Mouse (Mus musculus) kidney, embryonic 15.5 days (tissue): ENCODE data around the gene Ccdc114. TPM values are rescaled to one million over a fixed set of nuclear protein-coding genes. Genes with fewer than 3 reads are reported as not detected.
A peak's percentile ranks its signal among the peaks of the same experiment; 100 is the strongest.

Experiments
- ATAC-seq: fragments of 200-750 bp; cut with Nextera tagmentation; replicated peaks from 2 replicates; pipeline ENCODE4 v1.8.0; 2017; ENCODE audit warnings: moderate TSS enrichment; ENCODE audit not compliant: low FRiP score
- H3K27ac ChIP-seq: fragments of 300-500 bp; sonication (generic); 2 replicates; pipeline ENCODE4 v1.5.1; 2015; ENCODE audit warnings: mild to moderate bottlenecking, inconsistent platforms
- H3K27me3 ChIP-seq: fragments of 300-500 bp; sonication (generic); 2 replicates; pipeline ENCODE4 v1.6.1; 2015; ENCODE audit warnings: inconsistent platforms
- H3K36me3 ChIP-seq: fragments of 300-500 bp; sonication (generic); 2 replicates; pipeline ENCODE4 v1.6.1; 2015; ENCODE audit warnings: inconsistent platforms
- H3K4me1 ChIP-seq: fragments of 300-500 bp; sonication (generic); 2 replicates; pipeline ENCODE4 v1.6.1; 2015; ENCODE audit warnings: inconsistent platforms
- H3K4me2 ChIP-seq: fragments of 300-500 bp; sonication (generic); 2 replicates; pipeline ENCODE4 v1.6.1; 2015; ENCODE audit warnings: moderate library complexity, mild to moderate bottlenecking, inconsistent platforms
- H3K4me3 ChIP-seq: fragments of 300-500 bp; sonication (generic); replicated peaks from 2 replicates; pipeline ENCODE4 v1.5.1; 2015; ENCODE audit warnings: mild to moderate bottlenecking, inconsistent platforms
- H3K9ac ChIP-seq: fragments of 300-500 bp; sonication (generic); 2 replicates; pipeline ENCODE4 v1.6.1; 2015; ENCODE audit warnings: mild to moderate bottlenecking, inconsistent platforms
- H3K9me3 ChIP-seq: fragments of 300-500 bp; sonication (generic); replicated peaks from 2 replicates; pipeline ENCODE4 v1.6.1; 2016; ENCODE audit warnings: inconsistent platforms
- WGBS: fragments of 180-500 bp; shearing (Covaris S2); methylation state at CpG from one replicate; pipeline ENCODE4 v1.1.7; 2015; ENCODE audit warnings: mixed read lengths; 5-methylcytosine and 5-hydroxymethylcytosine counted together
- polyA plus RNA-seq: library from polyadenylated mRNA; unstranded; fragments of >200 nt; fragmentation: Nextera tagmentation; extraction: Ambion mirVana; gene quantifications from 2 replicates; pipeline ENCODE4 v1.2.1, GENCODE M21; 2015

Gene Ccdc114
- polyA plus RNA-seq, 1 experiment from 2014 or later: 12.2 TPM

DNA sequence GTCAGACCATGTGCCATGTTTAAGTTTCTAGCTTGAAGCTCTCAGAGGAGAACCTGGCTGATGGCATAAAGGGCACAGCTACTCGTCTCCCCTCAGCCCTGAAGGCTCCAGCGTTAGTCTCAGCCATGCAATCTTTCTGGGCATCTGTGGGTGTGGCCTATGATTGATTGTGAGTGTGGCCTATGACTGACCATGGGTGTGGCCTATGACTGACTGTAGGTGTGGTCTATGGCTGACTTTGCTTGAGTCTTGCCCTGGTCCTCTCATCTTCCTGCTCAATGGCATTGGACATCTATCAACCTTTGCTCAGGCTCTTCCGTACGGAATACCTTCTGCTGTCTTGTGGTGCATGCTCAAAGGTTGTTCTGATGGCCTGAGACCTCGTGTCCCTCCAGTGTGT lies 22.3 kb upstream of the Ccdc114 start:
- Histone ChIP-seq H3K36me3 (no peaks in the 10 kb centered on the region), H3K9me3 (no peaks in the 10 kb centered on the region), H3K4me1 (peaks cover 15% of the 10 kb centered on the region), H3K27ac (no peak overlapping the region), H3K4me3 (no peak overlapping the region), H3K27me3 (no peaks in the 10 kb centered on the region), H3K9ac (no peak overlapping the region), H3K4me2 (no peak overlapping the region)
- 54% methylated on average over 5 of the region's 5 CpGs for WGBS
- no peak for ATAC-seq

DNA sequence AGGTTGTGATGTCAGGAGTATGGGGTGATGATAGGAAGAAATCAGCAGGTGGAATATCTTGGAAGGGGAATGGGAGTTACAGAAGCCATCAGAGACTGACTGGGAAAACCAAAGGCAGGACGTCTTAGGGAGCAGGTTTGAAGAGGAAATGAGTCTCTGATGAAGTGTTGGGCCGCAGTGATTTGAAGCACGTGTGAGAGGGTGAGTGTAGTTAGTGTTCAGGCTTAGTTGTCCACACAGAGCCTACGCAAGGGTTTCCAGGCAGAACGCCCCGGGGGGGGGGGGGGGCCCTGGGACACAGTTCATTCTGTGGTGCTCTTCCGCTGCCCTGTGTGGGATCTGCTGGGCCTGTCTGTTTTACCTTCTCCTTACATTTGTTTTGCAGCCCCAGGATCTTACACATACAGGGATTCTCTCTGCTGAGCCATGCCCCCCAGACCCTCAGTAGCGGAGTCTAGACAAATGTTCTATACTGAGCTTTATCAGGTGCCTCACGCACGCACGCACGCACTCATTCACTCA lies 21.3 kb upstream of the Ccdc114 start:
- Histone ChIP-seq H3K4me1 (peaks cover 10% of the 10 kb centered on the region), H3K9me3 (no peaks in the 10 kb centered on the region), H3K4me3 (no peak overlapping the region), H3K4me2 (no peak overlapping the region), H3K9ac (no peak overlapping the region), H3K36me3 (no peaks in the 10 kb centered on the region), H3K27ac (0 out of 2 replicates have a peak overlapping the region, but pooled peaks have one; percentile 22), H3K27me3 (no peaks in the 10 kb centered on the region)
- ATAC-seq: no peak
- WGBS: 76% methylated on average over 11 of the region's 12 CpGs

GRCm38 (mm10) chr7:45906622-45907021 lies 17.2 kb upstream of the Ccdc114 start:
- H3K4me2 ChIP-seq: no peak overlapping the region
- H3K4me1 ChIP-seq: 0 out of 2 replicates have a peak, but pooled peaks cover 1% of the 10 kb centered on the region
- no peaks in the 10 kb centered on the region for H3K27me3 ChIP-seq
- no peak overlapping the region for H3K9ac ChIP-seq
- peaks cover 17% of the 10 kb centered on the region for H3K36me3 ChIP-seq
- 87% methylated on average over 9 of the region's 9 CpGs for WGBS
- no peak overlapping the region for H3K4me3 ChIP-seq
- H3K9me3 ChIP-seq: no peaks in the 10 kb centered on the region
- ATAC-seq: no peak
- no peak overlapping the region for H3K27ac ChIP-seq

- Histone ChIP-seq H3K27me3 (no peaks in the 10 kb centered on the region), H3K4me3 (no peak overlapping the region), H3K4me1 (no peaks in the 10 kb centered on the region), H3K4me2 (no peak overlapping the region), H3K9ac (no peak overlapping the region), H3K36me3 (peaks cover 17% of the 10 kb centered on the region), H3K9me3 (no peaks in the 10 kb centered on the region), H3K27ac (no peak overlapping the region)
- ATAC-seq: no peak
Measured at GRCm38 (mm10) chr7:45908384-45908783, 15.5 kb upstream of the Ccdc114 start.

GRCm38 (mm10) chr7:45909145-45909544 lies 14.7 kb upstream of the Ccdc114 start:
- Histone ChIP-seq H3K9ac (no peak overlapping the region), H3K36me3 (peaks cover 17% of the 10 kb centered on the region), H3K4me2 (no peak overlapping the region), H3K4me1 (no peaks in the 10 kb centered on the region), H3K27me3 (no peaks in the 10 kb centered on the region), H3K4me3 (no peak overlapping the region), H3K9me3 (no peaks in the 10 kb centered on the region), H3K27ac (no peak overlapping the region)
- ATAC-seq: no peak
- 95% methylated on average over 16 of the region's 16 CpGs for WGBS

- Histone ChIP-seq H3K4me2 (no peak overlapping the region), H3K4me1 (peaks cover 40% of the 10 kb centered on the region), H3K9ac (no peak overlapping the region), H3K9me3 (no peaks in the 10 kb centered on the region), H3K36me3 (peaks cover 16% of the 10 kb centered on the region), H3K4me3 (no peak overlapping the region), H3K27me3 (no peaks in the 10 kb centered on the region), H3K27ac (no peak overlapping the region)
- no peak for ATAC-seq
- WGBS: 89% methylated on average over 6 of the region's 6 CpGs
Measured at GRCm38 (mm10) chr7:45914067-45914466, 9.8 kb upstream of the Ccdc114 start.

GRCm38 (mm10) chr7:45915011-45915410 lies 8.9 kb upstream of the Ccdc114 start:
- ATAC-seq: no peak
- WGBS: 87% methylated on average over 5 of the region's 5 CpGs
- Histone ChIP-seq H3K27me3 (no peaks in the 10 kb centered on the region), H3K4me2 (no peak overlapping the region), H3K9ac (no peak overlapping the region), H3K9me3 (no peaks in the 10 kb centered on the region), H3K4me3 (no peak overlapping the region), H3K27ac (no peak overlapping the region), H3K4me1 (peaks cover 50% of the 10 kb centered on the region), H3K36me3 (peaks cover 7% of the 10 kb centered on the region)

DNA sequence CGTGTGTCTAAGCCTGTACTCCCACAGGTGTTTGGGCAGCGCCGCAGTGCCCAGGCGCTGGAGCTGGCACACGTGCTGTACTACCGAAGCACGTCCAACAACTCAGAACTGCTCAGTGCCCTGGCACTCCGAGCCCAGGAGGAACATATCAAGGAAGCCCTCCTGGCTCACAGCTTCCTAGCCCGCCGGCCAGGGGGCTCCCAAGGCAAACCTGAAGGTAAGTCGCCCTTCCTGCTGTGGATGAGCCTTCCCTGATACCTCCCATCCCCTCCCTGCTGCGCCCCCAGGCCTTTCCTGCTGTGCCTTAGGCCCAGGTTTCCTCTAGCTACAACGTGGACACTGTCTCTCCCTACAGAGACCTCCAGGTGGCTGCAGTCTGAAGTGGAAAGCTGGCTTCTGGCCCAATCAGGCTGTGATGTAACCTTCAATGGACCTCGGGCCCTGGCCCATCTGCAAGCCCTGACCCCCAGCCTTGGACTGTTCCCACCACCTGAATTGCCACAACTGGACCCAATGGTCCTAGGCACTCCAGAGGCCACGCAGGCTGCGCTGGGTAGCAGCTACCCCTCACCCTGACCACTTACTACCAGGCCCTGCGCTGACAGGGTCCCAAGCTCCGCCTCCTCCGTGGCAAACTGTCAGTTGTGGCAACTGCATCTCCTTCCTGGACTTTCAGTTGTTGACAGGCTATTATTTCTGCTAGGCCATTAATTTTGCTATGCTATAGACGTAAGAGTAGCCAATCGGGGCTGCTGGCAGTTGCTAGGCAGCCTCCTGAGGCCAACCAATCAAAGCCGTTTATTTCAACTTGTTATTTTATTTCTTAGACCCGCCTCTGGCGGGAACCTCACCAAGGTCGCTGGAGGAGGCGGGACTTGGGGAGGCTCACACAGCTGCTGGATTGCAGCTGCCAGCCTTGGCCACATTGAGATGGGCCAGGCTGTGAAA lies 7.5 kb upstream of the Ccdc114 start:
- peak; percentile 78 for ATAC-seq
- H3K4me3 ChIP-seq: peak overlapping the region; percentile 32
- peaks cover 63% of the 10 kb centered on the region for H3K4me1 ChIP-seq
- H3K9me3 ChIP-seq: no peaks in the 10 kb centered on the region
- WGBS: 34% methylated on average over 26 of the region's 26 CpGs
- peak overlapping the region; percentile 56 for H3K4me2 ChIP-seq
- H3K9ac ChIP-seq: peak overlapping the region; percentile 29
- H3K27me3 ChIP-seq: no peaks in the 10 kb centered on the region
- peak overlapping the region; percentile 93 for H3K27ac ChIP-seq
- H3K36me3 ChIP-seq: no peaks in the 10 kb centered on the region

GRCm38 (mm10) chr7:45917004-45917704 lies 6.7 kb upstream of the Ccdc114 start:
- WGBS: 10% methylated on average over 13 of the region's 13 CpGs
- H3K36me3 ChIP-seq: no peaks in the 10 kb centered on the region
- peaks cover 71% of the 10 kb centered on the region for H3K4me1 ChIP-seq
- peak; percentile 33 for ATAC-seq
- H3K27me3 ChIP-seq: no peaks in the 10 kb centered on the region
- peak overlapping the region; percentile 93 for H3K27ac ChIP-seq
- H3K9me3 ChIP-seq: no peaks in the 10 kb centered on the region
- H3K4me3 ChIP-seq: peak overlapping the region; percentile 32
- peak overlapping the region; percentile 56 for H3K4me2 ChIP-seq
- peak overlapping the region; percentile 6; the same call in 1 of the 2 replicates for H3K9ac ChIP-seq

GRCm38 (mm10) chr7:45917926-45918325 lies 5.9 kb upstream of the Ccdc114 start:
- Histone ChIP-seq H3K9me3 (no peaks in the 10 kb centered on the region), H3K4me1 (peaks cover 79% of the 10 kb centered on the region), H3K4me3 (no peak overlapping the region), H3K4me2 (peak overlapping the region; percentile 56), H3K36me3 (no peaks in the 10 kb centered on the region), H3K9ac (no peak overlapping the region), H3K27ac (peak overlapping the region; percentile 93), H3K27me3 (no peaks in the 10 kb centered on the region)
- WGBS: 73% methylated on average over 15 of the region's 15 CpGs
- ATAC-seq: no peak

DNA sequence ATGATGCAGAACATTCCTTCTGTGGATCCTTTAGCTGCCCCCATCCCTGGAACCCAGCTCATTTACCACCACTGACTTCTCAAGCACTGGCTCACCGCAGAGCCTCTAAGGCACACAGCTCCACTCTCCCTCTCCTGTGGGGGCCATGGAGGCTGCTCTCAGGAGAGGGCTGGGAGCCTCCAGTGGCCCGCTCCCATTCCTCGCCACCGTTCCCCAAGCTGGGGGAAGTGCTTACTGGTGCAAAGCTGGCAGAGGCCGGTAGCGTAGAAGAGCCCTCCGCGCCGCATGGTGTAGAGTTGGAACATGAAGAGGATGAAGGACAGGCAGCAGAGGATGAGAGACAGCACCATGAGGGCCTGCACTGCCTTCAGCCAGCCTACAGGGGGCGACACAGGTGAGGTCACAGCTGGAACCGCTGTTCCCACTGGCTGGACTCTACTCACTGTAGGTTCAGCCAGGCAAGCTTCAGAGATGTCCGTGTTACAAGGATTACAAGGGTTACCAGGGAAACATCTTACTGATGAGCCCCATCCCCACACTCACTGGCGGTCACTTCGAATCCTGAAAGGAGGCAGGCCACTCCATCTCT lies 4.7 kb upstream of the Ccdc114 start:
- no peak for ATAC-seq
- Histone ChIP-seq H3K9me3 (no peaks in the 10 kb centered on the region), H3K4me2 (peak overlapping the region; percentile 57), H3K4me3 (peak overlapping the region; percentile 47), H3K27ac (peak overlapping the region; percentile 98), H3K36me3 (no peaks in the 10 kb centered on the region), H3K27me3 (no peaks in the 10 kb centered on the region), H3K4me1 (peaks cover 86% of the 10 kb centered on the region), H3K9ac (no peak overlapping the region)
- WGBS: 70% methylated on average over 14 of the region's 14 CpGs

DNA sequence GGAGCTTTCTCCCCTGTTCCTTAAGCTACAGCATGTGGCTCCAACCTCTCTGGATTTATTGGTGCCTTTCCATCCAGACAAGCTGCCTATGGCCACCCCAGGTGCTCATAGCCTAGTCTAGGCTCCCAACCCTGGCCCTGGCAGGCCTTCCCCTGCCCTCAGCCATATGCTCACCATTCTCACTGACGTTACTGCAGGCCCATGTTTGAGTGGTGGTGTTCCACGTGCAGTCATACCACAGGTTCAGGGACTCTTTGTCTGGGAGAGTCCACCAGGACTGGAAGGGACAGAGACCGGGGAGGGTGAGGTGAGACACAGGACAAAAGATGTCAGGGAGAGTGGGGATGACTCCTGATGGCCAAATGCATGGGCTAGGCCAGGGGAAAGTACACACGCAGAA lies 4.1 kb upstream of the Ccdc114 start:
- no peak for ATAC-seq
- no peaks in the 10 kb centered on the region for H3K9me3 ChIP-seq
- H3K9ac ChIP-seq: peak overlapping the region; percentile 43
- peaks cover 89% of the 10 kb centered on the region for H3K4me1 ChIP-seq
- peak overlapping the region; percentile 57 for H3K4me2 ChIP-seq
- H3K27me3 ChIP-seq: no peaks in the 10 kb centered on the region
- 66% methylated on average over 4 of the region's 4 CpGs for WGBS
- peak overlapping the region; percentile 98 for H3K27ac ChIP-seq
- peak overlapping the region; percentile 47 for H3K4me3 ChIP-seq
- H3K36me3 ChIP-seq: no peaks in the 10 kb centered on the region
